In genomic region chr8:45628421-45629065, GRCm38 (mm10) we compare ENCODE assay signal across 9 mouse cellular contexts.
DNase-seq lines count a peak whose midpoint lies in the region; ATAC-seq and TF ChIP-seq lines count a peak whose summit lies in the region.
"Had no signal": no experiment of that assay in that cellular context is flagged by ENCODE, and none has a peak within 500 bp of the region (broad histone marks: within the 10 kb centered on the region; RNA-seq: fewer than 3 reads in every experiment).

No protein-coding gene starts in this region.

- TF ChIP-seq CTCF in hindbrain, postnatal 0 days (IDR thresholded peaks at IDR 0.05; ENCODE audit: low read depth): no peak
- no peak for TF ChIP-seq CTCF in midbrain, postnatal 0 days (IDR thresholded peaks at IDR 0.05)

- H3K9ac ChIP-seq in heart, embryonic 15.5 days: peak overlapping the region; percentile 66
- H3K9ac ChIP-seq in embryonic facial prominence, embryonic 12.5 days: no peak overlapping the region
- peak overlapping the region; percentile 74 for H3K9ac ChIP-seq in hindbrain, postnatal 0 days (replicated peaks; ENCODE audit: low read length)
- H3K9ac ChIP-seq in midbrain, postnatal 0 days (replicated peaks; ENCODE audit: low read length, poor library complexity, severe bottlenecking): peak overlapping the region; percentile 74

- peak overlapping the region; percentile 88 for H3K27ac ChIP-seq in heart, embryonic 15.5 days
- no peak overlapping the region for H3K27ac ChIP-seq in embryonic facial prominence, embryonic 12.5 days
- H3K27ac ChIP-seq in hindbrain, postnatal 0 days: peak overlapping the region; percentile 96
- peak overlapping the region; percentile 94 for H3K27ac ChIP-seq in midbrain, postnatal 0 days (ENCODE audit: low read depth, low read length)
- H3K27ac ChIP-seq: macrophage had no signal

- no peak for ATAC-seq in heart, embryonic 15.5 days (replicated peaks; ENCODE audit: insufficient number of reproducible peaks, insufficient read depth, low FRiP score, low read depth)
- ATAC-seq in embryonic facial prominence, embryonic 12.5 days (ENCODE audit: insufficient number of reproducible peaks, insufficient read depth, low FRiP score, low TSS enrichment): no peak
- ATAC-seq in hindbrain, postnatal 0 days: peak; percentile 1; the same call in 1 of the 2 replicates
- ATAC-seq in midbrain, postnatal 0 days (ENCODE audit: low FRiP score): no peak

- H3K36me3 ChIP-seq in heart, embryonic 15.5 days: no peaks in the 10 kb centered on the region
- H3K36me3 ChIP-seq in embryonic facial prominence, embryonic 12.5 days: no peaks in the 10 kb centered on the region
- H3K36me3 ChIP-seq in hindbrain, postnatal 0 days (ENCODE audit: insufficient read depth, low read length): no peaks in the 10 kb centered on the region
- H3K36me3 ChIP-seq in midbrain, postnatal 0 days (ENCODE audit: insufficient read depth, low read length): no peaks in the 10 kb centered on the region

- WGBS in heart, embryonic 15.5 days: 30% methylated on average over 9 of the region's 9 CpGs
- 18% methylated on average over 9 of the region's 9 CpGs for WGBS in embryonic facial prominence, embryonic 12.5 days
- 8% methylated on average over 9 of the region's 9 CpGs for WGBS in hindbrain, postnatal 0 days
- 4% methylated on average over 9 of the region's 9 CpGs for WGBS in midbrain, postnatal 0 days

- no peak for DNase-seq in heart, postnatal 25 days (ENCODE audit: low spot score)
- peak; percentile 11 for DNase-seq in hindbrain, postnatal 0 days (ENCODE audit: low spot score)
- no peak for DNase-seq in midbrain, postnatal 0 days (ENCODE audit: low spot score)
- DNase-seq in adrenal gland, postnatal 25 days: no peak
- DNase-seq in right cerebral cortex, postnatal 10 days (ENCODE audit: low spot score in 2 of 2): no peak
- DNase-seq in natural killer cell, adult 2 months (ENCODE audit: low spot score in 2 of 2): no peak

- intact Hi-C loops in heart, postnatal 25 days (cut with DNase I): no loop called here

- no peaks in the 10 kb centered on the region for H3K9me3 ChIP-seq in heart, embryonic 15.5 days (replicated peaks)
- no peaks in the 10 kb centered on the region for H3K9me3 ChIP-seq in embryonic facial prominence, embryonic 12.5 days
- no peaks in the 10 kb centered on the region for H3K9me3 ChIP-seq in hindbrain, postnatal 0 days (ENCODE audit: low read length)
- H3K9me3 ChIP-seq in midbrain, postnatal 0 days (ENCODE audit: low read length): no peaks in the 10 kb centered on the region

- peak overlapping the region; percentile 72 for H3K4me2 ChIP-seq in heart, embryonic 15.5 days
- H3K4me2 ChIP-seq in embryonic facial prominence, embryonic 12.5 days (replicated peaks): peak overlapping the region; percentile 81
- H3K4me2 ChIP-seq in hindbrain, postnatal 0 days (ENCODE audit: low read depth, low read length): peak overlapping the region; percentile 80
- peak overlapping the region; percentile 67 for H3K4me2 ChIP-seq in midbrain, postnatal 0 days (ENCODE audit: low read depth, low read length, poor library complexity, severe bottlenecking)

- peak overlapping the region; percentile 59 for H3K4me3 ChIP-seq in heart, embryonic 15.5 days
- H3K4me3 ChIP-seq in embryonic facial prominence, embryonic 12.5 days: peak overlapping the region; percentile 58
- peak overlapping the region; percentile 66 for H3K4me3 ChIP-seq in hindbrain, postnatal 0 days (ENCODE audit: low read length)
- peak overlapping the region; percentile 54 for H3K4me3 ChIP-seq in midbrain, postnatal 0 days (ENCODE audit: low read depth, low read length)

- no peaks in the 10 kb centered on the region for H3K27me3 ChIP-seq in heart, embryonic 15.5 days
- H3K27me3 ChIP-seq in embryonic facial prominence, embryonic 12.5 days: no peaks in the 10 kb centered on the region
- H3K27me3 ChIP-seq in hindbrain, postnatal 0 days (ENCODE audit: insufficient read depth, low read length): no peaks in the 10 kb centered on the region
- no peaks in the 10 kb centered on the region for H3K27me3 ChIP-seq in midbrain, postnatal 0 days (ENCODE audit: insufficient read depth, low read length)

- peaks cover 9% of the 10 kb centered on the region; the same call in 1 of the 2 replicates for H3K4me1 ChIP-seq in heart, embryonic 15.5 days (replicated peaks)
- 0 out of 2 replicates have a peak, but pooled peaks cover 3% of the 10 kb centered on the region for H3K4me1 ChIP-seq in embryonic facial prominence, embryonic 12.5 days
- H3K4me1 ChIP-seq in hindbrain, postnatal 0 days (ENCODE audit: insufficient read depth, low read length): peaks cover 6% of the 10 kb centered on the region
- H3K4me1 ChIP-seq in midbrain, postnatal 0 days (ENCODE audit: insufficient read depth, low read length): peaks cover 4% of the 10 kb centered on the region; the same call in 1 of the 2 replicates
